Mouse (Mus musculus): Measurements from ENCODE around the gene Rbpj.

Gene Rbpj

GRCm38 (mm10) chr5:53565213-53565794, 99.4 kb downstream of the Rbpj start:
- in situ Hi-C loops (cut with MboI; ENCODE audit: low pct_unique_long_range_greater_than_20kb in 1 of 2, low sequenced_read_pairs in 2 of 2, unreplicated experiment in 1 of 2): no loop called here

- in situ Hi-C loops (cut with MboI; ENCODE audit: low pct_unique_long_range_greater_than_20kb in 1 of 2, low sequenced_read_pairs in 2 of 2, unreplicated experiment in 1 of 2): no loop called here
These were observed 100.6 kb downstream of the Rbpj start for GRCm38 (mm10) chr5:53566485-53567083.

- in situ Hi-C loops (cut with MboI; ENCODE audit: low pct_unique_long_range_greater_than_20kb in 1 of 2, low sequenced_read_pairs in 2 of 2, unreplicated experiment in 1 of 2): no loop called here
These were observed 106.5 kb downstream of the Rbpj start for GRCm38 (mm10) chr5:53572496-53572895.

- in situ Hi-C loops (cut with MboI; ENCODE audit: low pct_unique_long_range_greater_than_20kb in 1 of 2, low sequenced_read_pairs in 2 of 2, unreplicated experiment in 1 of 2): no loop called here
These were observed 109.0 kb downstream of the Rbpj start for GRCm38 (mm10) chr5:53574883-53575442.

GRCm38 (mm10) chr5:53577272-53577889, 111.4 kb downstream of the Rbpj start:
- in situ Hi-C loops (cut with MboI; ENCODE audit: low pct_unique_long_range_greater_than_20kb in 1 of 2, low sequenced_read_pairs in 2 of 2, unreplicated experiment in 1 of 2): no loop called here

- in situ Hi-C loops (cut with MboI; ENCODE audit: low pct_unique_long_range_greater_than_20kb in 1 of 2, low sequenced_read_pairs in 2 of 2, unreplicated experiment in 1 of 2): no loop called here
These were observed 118.3 kb downstream of the Rbpj start for GRCm38 (mm10) chr5:53584069-53584767.

GRCm38 (mm10) chr5:53588421-53589171, 122.6 kb downstream of the Rbpj start:
- in situ Hi-C loops (cut with MboI; ENCODE audit: low pct_unique_long_range_greater_than_20kb in 1 of 2, low sequenced_read_pairs in 2 of 2, unreplicated experiment in 1 of 2): no loop called here

GRCm38 (mm10) chr5:53589172-53589960, 123.4 kb downstream of the Rbpj start:
- in situ Hi-C loops (cut with MboI; ENCODE audit: low pct_unique_long_range_greater_than_20kb in 1 of 2, low sequenced_read_pairs in 2 of 2, unreplicated experiment in 1 of 2): no loop called here

GRCm38 (mm10) chr5:53590179-53590765, 124.3 kb downstream of the Rbpj start:
- in situ Hi-C loops (cut with MboI; ENCODE audit: low pct_unique_long_range_greater_than_20kb in 1 of 2, low sequenced_read_pairs in 2 of 2, unreplicated experiment in 1 of 2): loop anchor here (10.0 kb wide), 1 partner anchor 235 kb away; no protein-coding TSS in a partner anchor

GRCm38 (mm10) chr5:53590875-53591682, 125.1 kb downstream of the Rbpj start:
- in situ Hi-C loops (cut with MboI; ENCODE audit: low pct_unique_long_range_greater_than_20kb in 1 of 2, low sequenced_read_pairs in 2 of 2, unreplicated experiment in 1 of 2): loop anchor here (10.0 kb wide), 1 partner anchor 236 kb away; no protein-coding TSS in a partner anchor

GRCm38 (mm10) chr5:53591683-53592050, 125.7 kb downstream of the Rbpj start:
- in situ Hi-C loops (cut with MboI; ENCODE audit: low pct_unique_long_range_greater_than_20kb in 1 of 2, low sequenced_read_pairs in 2 of 2, unreplicated experiment in 1 of 2): loop anchor here (10.0 kb wide), 1 partner anchor 237 kb away; no protein-coding TSS in a partner anchor

GRCm38 (mm10) chr5:53593080-53593688, 127.2 kb downstream of the Rbpj start:
- in situ Hi-C loops (cut with MboI; ENCODE audit: low pct_unique_long_range_greater_than_20kb in 1 of 2, low sequenced_read_pairs in 2 of 2, unreplicated experiment in 1 of 2): loop anchor here (10.0 kb wide), 1 partner anchor 238 kb away; no protein-coding TSS in a partner anchor

GRCm38 (mm10) chr5:53594274-53594673, 128.3 kb downstream of the Rbpj start:
- in situ Hi-C loops (cut with MboI; ENCODE audit: low pct_unique_long_range_greater_than_20kb in 1 of 2, low sequenced_read_pairs in 2 of 2, unreplicated experiment in 1 of 2): loop anchor here (10.0 kb wide), 1 partner anchor 239 kb away; no protein-coding TSS in a partner anchor

GRCm38 (mm10) chr5:53598510-53598909, 132.6 kb downstream of the Rbpj start:
- in situ Hi-C loops (cut with MboI; ENCODE audit: low pct_unique_long_range_greater_than_20kb in 1 of 2, low sequenced_read_pairs in 2 of 2, unreplicated experiment in 1 of 2): loop anchor here (10.0 kb wide), 1 partner anchor 244 kb away; no protein-coding TSS in a partner anchor

GRCm38 (mm10) chr5:53599116-53599515, 133.2 kb downstream of the Rbpj start:
- in situ Hi-C loops (cut with MboI; ENCODE audit: low pct_unique_long_range_greater_than_20kb in 1 of 2, low sequenced_read_pairs in 2 of 2, unreplicated experiment in 1 of 2): loop anchor here (10.0 kb wide), 1 partner anchor 244 kb away; no protein-coding TSS in a partner anchor

- in situ Hi-C loops (cut with MboI; ENCODE audit: low pct_unique_long_range_greater_than_20kb in 1 of 2, low sequenced_read_pairs in 2 of 2, unreplicated experiment in 1 of 2): no loop called here
These were observed 136.2 kb downstream of the Rbpj start for GRCm38 (mm10) chr5:53602194-53602593.

Data from mouse embryonic stem cell (cell line).